Mouse (Mus musculus): ENCODE measurements around the gene Aqp2. TPM values are rescaled to one million over a fixed set of nuclear protein-coding genes. Genes with fewer than 3 reads are reported as not detected.

The Aqp2 gene
- total and polyA plus RNA-seq, 3 experiments = 0.11 TPM; not detected in 2

- Histone ChIP-seq H3K27me3 (ENCODE audit: insufficient read depth, low read length) (peaks cover 60% of the 10 kb centered on the region), H3K4me3 (ENCODE audit: low read depth, low read length) (no peak overlapping the region), H3K36me3 (replicated peaks) (no peaks in the 10 kb centered on the region), H3K4me1 (ENCODE audit: insufficient read depth, low read depth, low read length) (peaks cover 10% of the 10 kb centered on the region), H3K9me3 (replicated peaks) (no peaks in the 10 kb centered on the region)
- TF ChIP-seq CTCF (IDR thresholded peaks at IDR 0.05; ENCODE audit: low read depth, low read length) (no peak), POLR2AphosphoS5 (IDR thresholded peaks at IDR 0.05; ENCODE audit: insufficient replicate concordance, low read depth, low read length) (no peak), GATA1 (IDR thresholded peaks at IDR 0.05; ENCODE audit: borderline replicate concordance, low read length) (no peak), GATA2 (IDR thresholded peaks at IDR 0.05; ENCODE audit: borderline replicate concordance, low read depth, low read length) (no peak), TAL1 (conservative IDR thresholded peaks at IDR 0.05; ENCODE audit: low read depth, low read length) (no peak)
- ATAC-seq (ENCODE audit: extremely low read depth, insufficient number of reproducible peaks, low FRiP score, poor library complexity, severe bottlenecking) (no peak), DNase-seq (ENCODE audit: low spot score) (no peak)
Observed at GRCm38 (mm10) chr15:99594951-99595350, 16.1 kb downstream of the Aqp2 start.

GRCm38 (mm10) chr15:99596056-99596687 lies 17.3 kb downstream of the Aqp2 start:
- ATAC-seq (ENCODE audit: extremely low read depth, insufficient number of reproducible peaks, low FRiP score, poor library complexity, severe bottlenecking) (peak; percentile 34; the same call in 1 of the 2 replicates), DNase-seq (ENCODE audit: low spot score) (peak; percentile 88)
- H3K4me3 ChIP-seq (ENCODE audit: low read depth, low read length) = no peak overlapping the region
- peaks cover 67% of the 10 kb centered on the region for H3K27me3 ChIP-seq (ENCODE audit: insufficient read depth, low read length)
- peaks cover 10% of the 10 kb centered on the region for H3K4me1 ChIP-seq (ENCODE audit: insufficient read depth, low read depth, low read length)
- TF ChIP-seq CTCF (IDR thresholded peaks at IDR 0.05; ENCODE audit: low read depth, low read length) (peak; percentile 96), TAL1 (conservative IDR thresholded peaks at IDR 0.05; ENCODE audit: low read depth, low read length) (no peak)
- H3K9me3 ChIP-seq (replicated peaks) = no peaks in the 10 kb centered on the region
- no peaks in the 10 kb centered on the region for H3K36me3 ChIP-seq (replicated peaks)

- Histone ChIP-seq H3K27me3 (ENCODE audit: insufficient read depth, low read length) (peaks cover 69% of the 10 kb centered on the region), H3K36me3 (replicated peaks) (no peaks in the 10 kb centered on the region), H3K4me3 (ENCODE audit: low read depth, low read length) (no peak overlapping the region), H3K4me1 (ENCODE audit: insufficient read depth, low read depth, low read length) (peaks cover 15% of the 10 kb centered on the region), H3K9me3 (replicated peaks) (no peaks in the 10 kb centered on the region)
- DNase-seq (ENCODE audit: low spot score) (no peak), ATAC-seq (ENCODE audit: extremely low read depth, insufficient number of reproducible peaks, low FRiP score, poor library complexity, severe bottlenecking) (no peak)
- TF ChIP-seq TAL1 (conservative IDR thresholded peaks at IDR 0.05; ENCODE audit: low read depth, low read length) (no peak), GATA2 (IDR thresholded peaks at IDR 0.05; ENCODE audit: borderline replicate concordance, low read depth, low read length) (no peak), POLR2AphosphoS5 (IDR thresholded peaks at IDR 0.05; ENCODE audit: insufficient replicate concordance, low read depth, low read length) (no peak), CTCF (IDR thresholded peaks at IDR 0.05; ENCODE audit: low read depth, low read length) (no peak), GATA1 (IDR thresholded peaks at IDR 0.05; ENCODE audit: borderline replicate concordance, low read length) (no peak)
Observed at GRCm38 (mm10) chr15:99596841-99597240, 18.0 kb downstream of the Aqp2 start.

GRCm38 (mm10) chr15:99597596-99597995 lies 18.7 kb downstream of the Aqp2 start:
- peaks cover 68% of the 10 kb centered on the region for H3K27me3 ChIP-seq (ENCODE audit: insufficient read depth, low read length)
- no peak overlapping the region for H3K4me3 ChIP-seq (ENCODE audit: low read depth, low read length)
- H3K9me3 ChIP-seq (replicated peaks) = no peaks in the 10 kb centered on the region
- DNase-seq (ENCODE audit: low spot score) = no peak
- no peak for ATAC-seq (ENCODE audit: extremely low read depth, insufficient number of reproducible peaks, low FRiP score, poor library complexity, severe bottlenecking)
- H3K4me1 ChIP-seq (ENCODE audit: insufficient read depth, low read depth, low read length) = peaks cover 19% of the 10 kb centered on the region
- no peak for TF ChIP-seq GATA1 (IDR thresholded peaks at IDR 0.05; ENCODE audit: borderline replicate concordance, low read length)
- no peak for TF ChIP-seq POLR2AphosphoS5 (IDR thresholded peaks at IDR 0.05; ENCODE audit: insufficient replicate concordance, low read depth, low read length)
- TF ChIP-seq GATA2 (IDR thresholded peaks at IDR 0.05; ENCODE audit: borderline replicate concordance, low read depth, low read length) = no peak
- TF ChIP-seq CTCF (IDR thresholded peaks at IDR 0.05; ENCODE audit: low read depth, low read length) = no peak
- no peak for TF ChIP-seq TAL1 (conservative IDR thresholded peaks at IDR 0.05; ENCODE audit: low read depth, low read length)
- H3K36me3 ChIP-seq (replicated peaks) = no peaks in the 10 kb centered on the region

GRCm38 (mm10) chr15:99599245-99600070 lies 20.6 kb downstream of the Aqp2 start:
- DNase-seq (ENCODE audit: low spot score) = no peak
- peaks cover 74% of the 10 kb centered on the region for H3K27me3 ChIP-seq (ENCODE audit: insufficient read depth, low read length)
- TF ChIP-seq POLR2AphosphoS5 (IDR thresholded peaks at IDR 0.05; ENCODE audit: insufficient replicate concordance, low read depth, low read length) = no peak
- no peak for TF ChIP-seq TAL1 (conservative IDR thresholded peaks at IDR 0.05; ENCODE audit: low read depth, low read length)
- no peak for TF ChIP-seq GATA1 (IDR thresholded peaks at IDR 0.05; ENCODE audit: borderline replicate concordance, low read length)
- TF ChIP-seq GATA2 (IDR thresholded peaks at IDR 0.05; ENCODE audit: borderline replicate concordance, low read depth, low read length) = no peak
- no peak for TF ChIP-seq CTCF (IDR thresholded peaks at IDR 0.05; ENCODE audit: low read depth, low read length)
- peaks cover 19% of the 10 kb centered on the region for H3K4me1 ChIP-seq (ENCODE audit: insufficient read depth, low read depth, low read length)
- no peak overlapping the region for H3K4me3 ChIP-seq (ENCODE audit: low read depth, low read length)
- no peaks in the 10 kb centered on the region for H3K9me3 ChIP-seq (replicated peaks)
- no peak for ATAC-seq (ENCODE audit: extremely low read depth, insufficient number of reproducible peaks, low FRiP score, poor library complexity, severe bottlenecking)
- H3K36me3 ChIP-seq (replicated peaks) = no peaks in the 10 kb centered on the region

GRCm38 (mm10) chr15:99600986-99601822 lies 22.3 kb downstream of the Aqp2 start, which contains the start of gene Aqp6:
Aqp6 (plus strand) TSS chr15:99601400.
- H3K9me3 ChIP-seq (replicated peaks) = no peaks in the 10 kb centered on the region
- H3K4me3 ChIP-seq (ENCODE audit: low read depth, low read length) = no peak within 1 kb of the TSS
- peaks cover 77% of the 10 kb centered on the region for H3K27me3 ChIP-seq (ENCODE audit: insufficient read depth, low read length)
- H3K36me3 ChIP-seq (replicated peaks) = no peaks in the 10 kb centered on the region
- ATAC-seq (ENCODE audit: extremely low read depth, insufficient number of reproducible peaks, low FRiP score, poor library complexity, severe bottlenecking) (no peak), DNase-seq (ENCODE audit: low spot score) (no peak)
- peaks cover 24% of the 10 kb centered on the region for H3K4me1 ChIP-seq (ENCODE audit: insufficient read depth, low read depth, low read length)
- TF ChIP-seq TAL1 (conservative IDR thresholded peaks at IDR 0.05; ENCODE audit: low read depth, low read length) (no peak), CTCF (IDR thresholded peaks at IDR 0.05; ENCODE audit: low read depth, low read length) (no peak), GATA2 (IDR thresholded peaks at IDR 0.05; ENCODE audit: borderline replicate concordance, low read depth, low read length) (no peak), POLR2AphosphoS5 (IDR thresholded peaks at IDR 0.05; ENCODE audit: insufficient replicate concordance, low read depth, low read length) (no peak), GATA1 (IDR thresholded peaks at IDR 0.05; ENCODE audit: borderline replicate concordance, low read length) (no peak)

Data from G1E (cell line).